Mouse (Mus musculus) frontal cortex, postnatal 25 days (tissue): ENCODE results near the gene Ddx58.
A peak's percentile ranks its signal among the peaks of the same experiment; 100 is the strongest.

Experiments used
- DNase-seq, 2 experiments: peaks; one replicate each; pipeline ENCODE4 v3.0.0; 2022; ENCODE audit warnings: low spot score in 2 of 2

Gene Ddx58

DNA sequence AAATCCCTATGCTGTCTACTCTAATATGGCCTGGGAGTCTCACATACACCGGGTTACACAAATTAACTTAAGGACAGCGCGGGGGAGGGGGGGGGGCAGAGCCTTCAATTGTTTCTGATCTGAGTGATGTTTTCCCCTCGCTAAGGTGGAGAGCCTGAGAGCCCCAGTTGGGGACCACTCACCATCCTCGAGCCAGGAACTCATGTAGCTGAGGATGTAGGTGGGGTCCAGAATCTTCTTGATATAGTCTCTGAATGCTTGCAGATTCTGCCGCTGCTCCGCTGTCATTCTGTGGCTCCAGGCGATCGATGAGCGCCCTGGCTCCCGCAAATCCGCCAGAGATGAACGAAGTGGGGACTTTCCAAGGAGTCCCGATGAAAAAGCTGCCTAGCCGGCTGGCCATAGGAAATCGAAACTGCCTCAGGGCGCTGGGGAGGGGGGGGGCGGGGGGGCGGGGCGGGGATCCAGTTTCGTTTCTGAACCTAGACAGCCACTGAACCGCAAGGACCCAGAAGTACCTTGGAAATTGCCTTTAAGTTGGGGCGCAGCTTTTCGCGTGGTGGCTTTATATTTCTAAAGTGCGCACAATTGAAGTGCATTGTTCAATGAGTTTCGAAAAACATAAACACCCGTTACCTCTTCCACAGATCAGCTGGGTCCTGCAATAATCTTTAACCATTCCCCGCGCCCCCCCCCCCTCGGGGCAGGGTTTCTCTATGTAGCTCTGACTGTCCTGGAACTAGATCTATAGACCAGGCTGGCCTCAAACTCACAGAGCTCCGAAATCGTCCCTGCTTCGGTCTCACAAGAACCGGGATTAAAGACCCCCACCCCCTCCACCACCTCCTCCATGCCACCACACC lies at the start of gene Ddx58:
Gene Ddx58 (minus strand): TSS at position 420 of the 863 bp plus-strand sequence.
- no peak for DNase-seq

DNA sequence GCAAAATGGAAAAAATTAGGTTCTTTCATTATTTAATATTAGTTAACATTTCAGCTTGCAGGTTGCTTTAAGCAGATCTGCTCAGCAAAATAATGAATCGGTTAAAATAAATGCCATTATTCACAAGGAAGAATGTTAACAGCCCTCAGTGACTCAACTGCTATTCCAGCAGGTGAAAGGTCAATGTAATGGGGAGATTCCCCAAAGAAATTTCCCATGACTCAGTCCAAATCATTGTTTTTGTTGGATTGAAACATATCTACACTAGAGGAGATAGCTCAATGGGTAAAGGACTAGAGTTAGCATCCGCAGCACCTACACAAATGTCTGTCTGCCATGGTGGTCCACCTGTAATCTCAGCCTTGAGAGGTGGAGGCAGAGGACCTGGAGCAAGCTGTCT lies 49.4 kb upstream of the Ddx58 start:
- no peak for DNase-seq

GRCm38 (mm10) chr4:40287415-40287814 lies 47.8 kb upstream of the Ddx58 start:
- DNase-seq = no peak

- DNase-seq = peak; percentile 43 to 66
These were observed 46.0 kb upstream of the Ddx58 start for GRCm38 (mm10) chr4:40285582-40285981.

DNA sequence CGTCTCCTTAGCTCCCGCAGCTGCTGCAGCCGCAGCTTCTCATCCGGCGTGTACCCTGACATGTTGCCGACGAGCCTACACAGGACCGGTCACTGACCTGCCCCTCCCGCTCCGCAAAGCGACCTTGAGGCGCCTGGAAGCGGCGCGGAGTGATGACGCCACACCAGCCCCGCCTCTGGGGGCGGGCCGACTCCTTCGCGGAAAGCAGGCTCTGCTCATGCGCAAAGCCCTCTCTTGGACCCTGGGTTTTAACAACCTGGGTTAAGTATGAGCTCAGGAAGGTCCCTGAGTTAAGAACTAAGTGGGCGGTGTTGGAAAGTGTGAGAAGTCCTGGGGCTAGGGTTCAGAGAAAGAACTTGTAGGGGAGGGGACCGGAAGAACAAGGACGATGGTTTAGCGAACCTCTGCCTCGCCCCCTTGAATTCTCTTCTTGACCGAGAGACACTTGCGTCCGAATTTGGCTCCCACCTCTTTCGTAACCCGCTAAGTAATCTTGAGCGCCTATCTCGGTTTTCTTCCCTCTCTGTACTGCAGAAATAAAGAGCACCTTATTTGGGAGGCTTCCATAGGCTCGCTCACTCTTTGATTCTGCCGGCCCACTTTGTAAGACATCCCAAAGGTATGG lies 39.8 kb upstream of the Ddx58 start, which contains the start of gene Ndufb6:
Gene Ndufb6 (minus strand): TSS at position 146 of the 625 bp plus-strand sequence.
- DNase-seq = peak; percentile 87 to 88

DNA sequence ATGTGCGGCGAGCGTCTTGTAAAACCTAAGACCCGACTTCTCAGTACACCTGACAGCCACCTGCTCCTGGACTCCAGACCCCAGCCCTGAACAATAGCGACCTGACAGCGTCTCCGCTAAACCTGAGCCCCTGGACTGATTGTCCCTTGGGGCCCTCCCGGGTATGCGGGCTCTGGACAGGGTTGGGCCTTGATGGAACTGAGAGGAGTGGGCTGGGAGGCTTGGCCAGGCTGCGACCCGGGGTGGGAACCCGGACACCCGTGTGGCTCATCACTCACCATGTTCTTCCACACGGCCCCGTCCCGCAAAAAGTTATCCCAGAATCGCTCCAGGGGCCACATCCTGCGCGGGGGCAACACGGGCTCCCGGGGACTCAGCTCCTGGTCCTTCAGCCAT lies 39.2 kb upstream of the Ddx58 start:
- no peak for DNase-seq

- peak; percentile 88 to 90 for DNase-seq
These were observed 29.9 kb upstream of the Ddx58 start, which contains the start of the genes Smim27 and Topors for GRCm38 (mm10) chr4:40269430-40270032. TSS of gene Smim27 (plus strand) at chr4:40269579. TSS of gene Topors (minus strand) at chr4:40269850.

DNA sequence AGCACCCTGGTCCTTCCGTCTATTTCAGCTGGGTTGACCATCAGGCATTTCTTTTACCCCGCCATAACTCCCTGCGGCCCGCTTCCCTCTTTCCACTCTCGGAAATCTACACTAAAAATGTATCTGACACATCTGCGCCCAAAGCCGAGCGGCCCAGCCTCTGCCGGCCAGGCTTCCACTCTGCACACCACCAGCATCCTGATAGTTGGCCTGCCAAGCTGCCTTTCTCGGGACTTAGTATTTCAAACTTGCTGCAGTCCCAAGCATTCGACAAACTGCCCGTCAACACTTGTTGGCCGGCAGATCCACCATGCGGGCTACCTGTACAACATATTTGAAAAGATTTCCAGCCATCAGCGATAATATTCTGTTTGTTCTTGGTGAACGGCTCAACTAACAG lies 29.2 kb upstream of the Ddx58 start:
- peak in 1 of 2 experiments; percentile 10 for DNase-seq

DNA sequence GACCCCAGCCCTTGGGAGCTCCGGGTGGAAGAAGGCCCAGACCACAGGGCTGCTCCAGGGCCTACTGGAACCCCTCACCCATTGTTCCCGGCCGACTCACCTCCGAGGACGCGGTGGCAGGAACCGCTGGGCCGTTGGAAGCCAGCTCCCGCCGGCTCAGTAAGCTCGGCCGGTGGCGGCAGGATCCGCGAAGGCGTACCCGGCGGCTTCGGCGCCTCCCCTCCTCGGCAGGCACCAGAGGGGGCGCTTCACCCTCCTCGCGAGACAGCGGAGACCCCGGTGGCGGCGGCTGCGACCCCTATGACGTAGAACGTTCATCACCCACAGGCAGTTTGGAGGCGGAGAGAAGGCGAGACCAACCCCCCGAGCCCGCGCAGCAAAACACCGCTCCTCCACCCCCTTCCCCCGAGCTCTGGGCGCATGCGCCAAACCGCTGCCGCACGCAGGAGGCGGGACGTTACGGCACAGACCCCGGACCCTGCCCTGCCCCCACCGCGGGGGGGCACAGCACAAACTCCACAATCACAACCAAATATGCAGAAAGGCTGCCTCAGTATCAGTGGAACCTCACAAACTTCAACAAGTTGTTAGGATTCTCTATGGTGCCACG lies 28.7 kb upstream of the Ddx58 start:
- DNase-seq = peak; percentile 80 to 85

DNA sequence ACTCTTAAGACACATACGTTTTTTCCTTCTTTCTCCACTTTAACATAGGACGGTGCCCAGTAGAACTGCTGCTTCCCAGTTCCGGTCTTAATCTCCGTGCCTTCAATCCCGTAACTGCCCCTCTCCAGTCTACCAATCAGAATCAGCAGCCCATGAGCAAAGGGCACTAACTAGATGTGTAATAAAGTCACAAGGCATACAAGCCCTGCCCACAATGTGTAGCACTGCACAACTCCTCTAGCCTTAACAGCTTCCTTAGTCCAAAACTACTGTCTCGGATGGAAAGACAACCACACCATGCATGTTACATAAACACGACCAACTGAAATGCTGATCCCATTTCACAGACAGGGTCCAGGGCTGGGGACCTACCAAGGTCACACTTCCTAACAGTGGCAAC lies 28.1 kb upstream of the Ddx58 start:
- no peak for DNase-seq

DNA sequence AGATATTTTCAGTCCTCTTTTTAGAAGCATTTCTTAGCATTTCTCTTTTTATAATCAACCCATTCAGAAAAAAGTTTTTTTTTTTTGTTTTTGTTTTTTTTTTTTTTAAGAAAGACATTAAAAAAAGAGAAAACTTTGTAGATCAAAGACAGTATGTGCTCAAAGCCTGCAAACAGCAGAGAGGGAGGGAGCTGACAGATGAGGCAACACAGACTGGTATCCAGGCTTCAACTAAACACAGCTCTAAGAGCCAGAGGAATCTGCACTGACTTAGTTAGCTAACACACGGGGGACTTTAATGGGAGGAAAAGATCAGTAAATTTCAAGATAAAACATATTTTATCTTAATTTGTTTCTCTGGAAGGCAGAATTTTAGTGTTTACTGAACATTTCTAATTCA lies 24.7 kb upstream of the Ddx58 start:
- DNase-seq = no peak

DNA sequence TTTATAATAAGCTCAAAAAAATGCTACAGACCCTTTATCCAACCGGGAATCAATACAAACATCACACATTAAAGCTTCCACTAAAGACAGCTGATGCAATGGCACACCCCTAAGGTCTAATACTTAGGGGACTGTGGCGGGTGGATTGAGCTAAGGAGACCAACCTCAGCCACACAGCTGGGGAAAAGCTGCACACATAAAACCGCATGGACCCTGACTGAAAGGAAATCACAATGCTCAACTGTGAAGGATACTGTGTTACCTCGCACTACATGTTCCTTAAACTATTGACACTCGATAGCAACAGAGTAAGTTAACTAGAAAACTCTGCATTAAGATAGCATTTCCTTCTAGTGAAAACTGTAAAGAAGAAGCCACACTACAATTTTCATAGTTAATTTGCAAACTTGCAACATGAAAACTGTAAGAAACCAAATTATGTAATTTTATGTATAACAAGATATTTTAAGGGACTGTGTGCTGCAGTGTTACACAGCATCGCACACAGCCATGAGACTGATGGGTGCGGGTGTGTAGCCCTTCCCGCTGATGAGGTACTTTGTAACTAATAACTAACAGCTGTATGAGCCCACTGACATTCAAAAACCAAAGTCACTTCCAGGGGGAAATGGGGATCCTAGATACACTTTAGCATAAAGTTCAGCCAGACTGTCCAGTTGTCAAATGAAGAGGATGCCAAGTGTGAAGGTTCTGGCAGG lies 14.9 kb upstream of the Ddx58 start:
- DNase-seq = no peak

GRCm38 (mm10) chr4:40253766-40254165 lies 14.1 kb upstream of the Ddx58 start:
- no peak for DNase-seq

DNA sequence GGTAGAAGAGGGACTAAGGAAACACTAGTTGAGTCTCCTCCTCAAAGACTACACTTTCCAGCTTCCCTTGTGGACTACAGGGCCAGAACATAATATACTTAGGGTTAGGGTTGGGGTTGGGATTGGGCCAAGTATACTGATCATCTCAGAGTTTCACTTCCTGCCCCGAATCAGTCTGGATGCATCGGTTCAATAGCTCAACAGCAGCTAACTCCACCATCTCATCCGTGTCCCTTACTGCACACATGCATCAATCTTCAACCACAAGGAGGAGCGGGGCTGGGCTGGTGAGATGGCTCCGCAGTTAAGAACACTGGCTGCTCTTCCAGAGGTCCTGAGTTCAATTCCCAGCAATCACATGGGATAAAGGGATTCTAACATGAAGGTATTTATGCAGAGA lies 11.4 kb upstream of the Ddx58 start:
- DNase-seq = no peak

DNA sequence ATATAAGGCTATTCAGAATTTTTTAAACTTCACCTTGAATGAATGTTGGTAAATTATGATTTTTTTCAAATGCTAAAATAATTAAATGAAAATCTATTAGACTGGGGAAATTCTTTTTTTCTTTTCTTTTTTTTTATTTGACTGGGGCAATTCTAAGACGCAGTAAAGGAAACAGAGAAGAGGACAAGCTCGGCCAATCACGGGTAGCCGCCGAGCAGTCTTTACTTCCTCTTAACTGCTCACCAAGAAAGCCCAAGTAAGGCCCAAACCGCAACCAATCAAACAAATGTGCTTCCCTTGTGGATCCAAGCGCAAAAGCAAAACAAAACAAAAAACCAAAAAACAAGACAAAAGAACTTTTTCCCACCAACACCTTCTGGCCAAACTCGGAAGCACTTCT lies 4.4 kb upstream of the Ddx58 start:
- DNase-seq = no peak

DNA sequence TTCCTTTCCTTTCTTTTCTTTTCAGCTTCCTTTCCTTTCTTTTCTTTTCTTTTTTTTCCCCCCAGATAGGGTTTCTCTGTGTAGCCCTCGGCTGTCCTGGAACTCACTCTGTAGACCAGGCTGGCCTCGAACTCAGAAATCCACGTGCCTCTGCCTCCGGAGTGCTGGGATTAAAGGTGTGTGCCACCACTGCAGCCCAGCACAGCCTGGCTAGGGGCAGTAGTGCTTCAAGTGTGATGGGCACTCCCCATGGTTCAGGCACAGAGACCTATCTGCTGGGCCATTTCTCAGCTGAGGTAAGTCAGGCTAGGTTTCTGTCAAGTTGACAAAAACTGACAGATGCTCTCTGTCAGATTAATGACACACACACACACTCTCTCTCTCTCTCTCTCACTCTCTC lies 3.4 kb upstream of the Ddx58 start:
- no peak for DNase-seq

GRCm38 (mm10) chr4:40241928-40242327 lies 2.3 kb upstream of the Ddx58 start:
- DNase-seq = no peak

DNA sequence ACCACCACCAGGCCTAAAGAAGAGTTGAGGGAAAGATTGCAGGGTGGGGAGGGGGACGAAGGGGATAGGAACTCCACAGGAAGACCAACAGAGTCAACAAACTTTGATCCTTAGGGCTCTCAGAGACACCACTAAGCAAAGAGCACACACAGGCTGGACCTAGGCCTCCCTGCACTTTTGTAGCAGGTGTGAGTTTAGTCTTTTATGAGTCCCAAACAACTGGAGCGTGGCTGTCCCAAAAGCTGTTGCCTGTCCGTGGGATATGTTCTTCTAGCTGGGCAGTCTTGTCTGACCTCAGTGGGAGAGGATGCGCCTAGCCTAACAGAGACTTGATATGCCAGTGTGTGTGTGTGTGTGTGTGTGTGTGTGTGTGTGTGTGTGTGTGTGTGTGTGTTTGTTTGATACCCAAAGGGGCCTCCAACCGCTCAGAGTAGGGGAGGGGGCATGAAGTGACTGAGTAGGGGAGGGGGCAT lies 680 bp upstream of the Ddx58 start:
- DNase-seq = no peak

DNA sequence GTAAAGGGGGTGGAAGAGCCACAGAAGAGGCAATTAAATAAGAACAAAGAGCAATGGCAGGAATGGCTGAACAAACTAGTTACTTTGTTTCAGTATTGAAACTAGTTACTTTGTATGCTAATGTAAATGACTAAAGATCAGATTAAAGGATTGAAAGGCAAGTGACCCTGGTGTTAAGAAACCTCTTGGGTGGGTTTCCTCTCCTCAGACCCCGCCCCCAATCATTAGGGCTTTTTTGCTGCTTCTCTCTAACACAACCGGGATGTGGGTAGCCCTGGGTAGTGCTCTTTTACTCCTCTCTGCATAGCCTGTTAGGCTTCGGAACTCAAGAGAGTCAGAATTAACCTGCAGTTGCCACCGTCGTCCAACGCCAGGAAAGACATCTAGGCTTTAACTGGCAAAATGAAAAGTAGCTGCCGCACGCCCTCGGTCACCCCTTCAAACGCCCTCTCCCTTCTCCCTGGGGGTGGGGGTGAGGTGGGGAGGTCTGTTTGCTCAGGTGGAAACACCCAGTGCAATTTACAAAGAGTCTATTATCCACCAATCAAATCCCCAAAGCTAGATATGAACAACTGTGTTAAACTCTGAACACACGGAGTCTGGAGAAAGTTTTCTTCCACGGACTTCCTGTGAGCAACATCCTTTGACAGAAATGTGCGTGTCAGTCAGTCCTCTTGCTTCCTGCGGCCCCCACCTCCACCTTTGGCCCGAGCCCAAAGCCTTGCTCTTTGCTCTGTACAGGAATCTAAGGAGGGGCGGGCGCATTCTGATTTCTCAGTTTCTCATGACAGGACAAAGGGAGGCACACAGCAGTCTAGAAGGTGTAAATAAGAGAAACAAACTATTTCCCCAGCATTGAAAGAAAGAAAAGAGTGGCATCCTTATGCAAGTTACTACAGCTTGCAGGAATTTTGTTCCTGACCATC lies 882 bp downstream of the Ddx58 start:
- DNase-seq = no peak

DNA sequence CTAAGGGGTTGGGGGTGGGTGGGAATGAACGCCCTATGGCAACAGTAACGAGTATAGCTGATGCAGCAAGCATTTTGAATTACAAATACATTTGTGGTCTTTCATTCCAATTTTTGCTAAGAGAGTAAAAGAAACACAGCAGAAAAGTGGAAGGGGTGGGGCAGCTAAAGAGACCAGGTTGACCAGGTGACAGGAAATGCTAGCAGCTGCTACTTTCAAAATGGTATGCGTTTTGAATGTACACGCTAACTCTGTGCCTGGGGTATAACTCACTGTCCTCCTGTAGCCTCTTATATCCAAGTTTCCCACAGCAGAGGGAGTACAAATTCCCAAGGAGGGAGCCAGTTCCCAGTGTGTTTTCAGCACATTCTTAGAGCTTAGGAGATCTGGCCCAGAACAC lies 2.8 kb downstream of the Ddx58 start:
- DNase-seq = no peak
